Mouse (Mus musculus) layer of hippocampus, adult 2 months (tissue): Measurements from ENCODE around the gene Kctd13. TPM values are rescaled to one million over a fixed set of nuclear protein-coding genes. Genes with fewer than 3 reads are reported as not detected.

Source experiments
- DNase-seq, 2 experiments: peaks; one replicate each; pipeline ENCODE4 v3.0.0; 2022; ENCODE audit warnings: low spot score in 2 of 2
- H3K27ac ChIP-seq: fragments of 200-600 bp; 2 replicates; pipeline ENCODE4 v1.8.1; 2022
- H3K4me3 ChIP-seq: fragments of 200-600 bp; 2 replicates; pipeline ENCODE4 v1.8.1; 2022; ENCODE audit warnings: mild to moderate bottlenecking
- CTCF ChIP-seq: fragments of 200-600 bp; conservative IDR thresholded peaks from 2 replicates; pipeline ENCODE4 v1.8.1; 2022; ENCODE audit warnings: antibody characterized with exemption, mild to moderate bottlenecking, moderate library complexity
- total RNA-seq, 2 experiments: library from RNA; stranded (reverse); gene quantifications; 2 replicates each; pipeline ENCODE4 v1.2.3; 2021

Gene Kctd13
- total RNA-seq, 2 experiments from 2014 or later: 164 to 166 TPM

DNA sequence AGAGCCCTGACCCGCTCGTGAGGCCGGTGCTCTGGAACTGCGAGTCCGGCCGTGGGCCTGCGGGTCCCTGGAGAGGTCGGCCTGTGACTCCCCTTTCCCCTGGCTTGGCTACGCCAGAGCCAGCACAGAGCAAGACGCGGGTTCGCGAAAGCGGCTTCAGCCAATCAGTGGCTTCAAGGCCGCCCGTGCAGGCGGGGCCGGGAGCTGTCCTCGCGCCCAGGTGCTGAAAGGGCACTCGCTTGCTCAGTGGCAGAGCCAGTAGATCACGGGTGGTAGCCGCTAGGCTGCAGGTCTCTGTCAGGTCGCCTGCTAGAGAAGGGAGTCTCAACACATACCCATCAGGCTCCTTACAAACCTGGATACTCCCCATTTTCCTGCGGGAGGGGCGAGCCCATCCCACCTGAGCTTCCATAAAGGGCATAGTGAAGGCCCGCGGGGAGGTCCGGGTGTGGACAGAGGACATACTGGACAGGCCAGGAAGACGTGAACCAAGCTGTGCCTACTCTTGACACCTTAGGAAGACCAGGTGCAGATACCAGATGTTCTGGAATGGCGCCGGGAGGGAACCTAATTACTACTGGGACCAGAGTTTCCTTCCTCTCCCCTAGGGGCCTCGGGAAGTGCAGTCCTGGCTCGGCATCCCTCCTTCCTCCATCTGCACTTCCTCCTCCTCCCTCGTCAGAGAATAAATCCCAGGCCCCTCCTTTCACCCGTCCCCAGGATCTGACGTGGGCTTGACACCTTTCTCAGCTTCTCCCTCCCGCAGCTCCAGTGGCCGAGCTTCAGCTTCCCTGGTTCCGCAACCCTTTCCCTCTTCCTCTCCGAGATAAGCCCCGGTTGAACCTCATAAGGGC lies 21.3 kb downstream of the Kctd13 start, which contains the start of gene Sez6l2:
Sez6l2 (plus strand) TSS at position 771 of the 854 bp plus-strand sequence.
- H3K4me3 ChIP-seq: peak within 1 kb of the TSS; percentile 67
- TF ChIP-seq CTCF: 0 out of 2 replicates have a peak, but pooled peaks have one; percentile 4
- DNase-seq: peak; percentile 77 to 91

DNA sequence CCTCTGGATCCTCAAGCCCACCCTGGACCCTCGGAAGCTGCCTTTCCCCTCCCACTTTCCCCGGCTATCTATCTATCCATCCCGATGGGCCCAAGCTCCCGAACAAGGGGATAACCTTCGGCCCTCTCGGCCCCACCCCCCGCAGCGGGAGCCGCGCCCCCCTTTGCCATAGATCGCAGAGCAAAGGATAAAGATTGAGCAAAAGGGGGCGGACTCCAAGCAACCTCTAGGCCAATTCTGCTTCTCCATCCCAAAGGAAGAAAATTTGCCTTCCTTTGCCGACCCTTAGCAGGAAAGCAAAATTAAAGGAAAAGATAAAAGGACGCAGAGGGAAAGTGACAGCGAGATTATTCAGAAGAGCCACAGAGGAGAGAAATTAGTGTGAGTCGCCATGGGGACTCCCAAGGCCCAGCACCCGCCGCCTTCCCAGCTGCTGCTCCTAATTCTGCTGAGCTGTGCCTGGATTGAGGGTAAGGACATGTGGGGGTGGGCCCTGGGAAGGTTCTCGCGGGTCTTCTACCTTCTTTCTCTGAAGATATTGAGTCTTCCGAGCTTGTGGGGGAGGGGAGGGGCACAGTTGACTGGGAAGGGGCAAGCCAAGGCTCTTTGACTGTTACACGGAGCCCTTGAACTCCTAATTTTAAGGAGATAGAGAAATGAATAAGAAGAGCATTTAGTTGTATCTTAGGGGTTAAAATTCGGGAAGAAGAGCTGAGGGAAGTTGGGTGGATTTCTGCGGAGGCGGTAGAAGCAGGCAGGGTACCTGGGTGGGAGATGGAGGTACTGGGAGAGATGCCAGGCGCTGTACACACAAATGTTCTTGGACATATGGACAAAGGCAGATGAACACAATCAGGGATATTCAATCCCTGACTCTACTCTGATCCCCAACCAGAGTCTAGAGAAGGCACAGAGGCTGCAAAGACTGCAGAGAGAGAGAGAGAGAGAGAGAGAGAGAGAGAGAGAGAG lies 22.3 kb downstream of the Kctd13 start:
- TF ChIP-seq CTCF: no peak
- DNase-seq: peak in 1 of 2 experiments; percentile 21

More for the DNA sequence above, 21.3 kb downstream of the Kctd13 start, which contains the start of gene Sez6l2:
- peak within 1 kb of the TSS; percentile 96 for H3K27ac ChIP-seq

DNA sequence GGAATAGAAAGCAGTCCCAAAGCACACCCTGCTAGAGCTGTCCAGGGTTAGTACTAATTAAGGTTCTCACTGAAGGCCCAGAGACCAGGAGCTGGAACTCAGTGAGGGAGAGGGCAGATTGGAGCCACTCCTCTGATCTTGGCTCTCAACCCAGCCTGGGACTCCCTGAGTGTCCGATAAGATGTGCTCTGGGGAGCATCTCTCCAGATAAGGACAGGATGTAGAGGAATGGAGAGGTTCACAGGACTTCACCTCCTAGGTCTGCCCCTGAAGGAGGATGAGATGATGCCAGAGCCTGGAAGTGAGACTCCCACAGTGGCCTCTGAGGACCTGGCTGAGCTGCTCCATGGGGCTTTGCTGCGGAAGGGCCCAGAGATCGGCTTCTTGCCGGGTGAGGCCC lies 23.1 kb downstream of the Kctd13 start:
- Histone ChIP-seq H3K27ac (peak overlapping the region; percentile 96), H3K4me3 (peak overlapping the region; percentile 67)
- no peak for DNase-seq
- TF ChIP-seq CTCF: no peak

More for the DNA sequence above, 22.3 kb downstream of the Kctd13 start:
- Histone ChIP-seq H3K27ac (peak overlapping the region; percentile 96), H3K4me3 (peak overlapping the region; percentile 67)

DNA sequence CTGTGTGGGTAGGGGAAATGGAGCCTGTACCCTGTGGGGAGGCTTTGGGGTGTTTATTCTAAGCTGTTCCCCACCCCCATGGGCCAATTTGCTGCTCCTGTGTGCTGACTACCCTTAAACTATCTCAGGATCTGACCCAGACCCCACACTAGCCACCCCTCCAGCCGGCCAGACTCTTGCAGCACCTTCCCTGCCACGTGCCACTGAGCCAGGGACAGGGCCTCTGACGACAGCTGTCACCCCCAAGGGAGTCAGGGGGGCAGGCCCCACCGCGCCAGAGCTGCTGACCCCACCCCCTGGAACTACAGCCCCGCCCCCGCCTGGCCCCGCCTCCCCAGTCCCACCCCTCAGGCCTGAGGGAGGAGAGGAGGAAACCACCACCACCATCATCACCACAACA lies 24.0 kb downstream of the Kctd13 start:
- TF ChIP-seq CTCF: no peak

GRCm38 (mm10) chr7:126955125-126955524 lies 26.4 kb downstream of the Kctd13 start:
- H3K27ac ChIP-seq: no peak overlapping the region
- no peak for DNase-seq
- no peak overlapping the region for H3K4me3 ChIP-seq
- no peak for TF ChIP-seq CTCF

More for the DNA sequence above, 24.0 kb downstream of the Kctd13 start:
- peak overlapping the region; percentile 67 for H3K4me3 ChIP-seq
- H3K27ac ChIP-seq: peak overlapping the region; percentile 96; the same call in 1 of the 2 replicates
- no peak for DNase-seq

- no peak overlapping the region for H3K4me3 ChIP-seq
- peak overlapping the region; percentile 87 for H3K27ac ChIP-seq
- no peak for TF ChIP-seq CTCF
- no peak for DNase-seq
Observed at GRCm38 (mm10) chr7:126959780-126960179, 31.1 kb downstream of the Kctd13 start.

DNA sequence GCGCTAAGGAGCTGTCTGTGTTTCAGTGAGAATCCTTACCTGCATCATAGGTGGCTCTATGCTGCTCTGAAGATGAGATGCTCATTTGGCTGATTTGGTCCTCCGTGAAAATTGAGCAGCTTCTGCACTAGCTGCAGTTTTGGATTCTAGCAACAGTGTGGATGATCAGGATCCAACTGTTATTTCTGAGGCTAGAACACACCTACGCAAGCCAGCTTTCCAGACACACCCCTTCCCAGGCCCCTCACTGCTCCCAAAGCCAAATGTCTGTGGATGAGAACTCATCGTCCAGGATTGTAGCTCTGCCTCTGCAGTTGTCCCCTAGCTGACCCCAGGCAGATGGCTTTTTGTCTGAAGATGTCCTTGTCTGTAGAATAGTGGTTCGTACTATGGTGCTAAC lies 32.4 kb downstream of the Kctd13 start:
- DNase-seq: peak; percentile 61

DNA sequence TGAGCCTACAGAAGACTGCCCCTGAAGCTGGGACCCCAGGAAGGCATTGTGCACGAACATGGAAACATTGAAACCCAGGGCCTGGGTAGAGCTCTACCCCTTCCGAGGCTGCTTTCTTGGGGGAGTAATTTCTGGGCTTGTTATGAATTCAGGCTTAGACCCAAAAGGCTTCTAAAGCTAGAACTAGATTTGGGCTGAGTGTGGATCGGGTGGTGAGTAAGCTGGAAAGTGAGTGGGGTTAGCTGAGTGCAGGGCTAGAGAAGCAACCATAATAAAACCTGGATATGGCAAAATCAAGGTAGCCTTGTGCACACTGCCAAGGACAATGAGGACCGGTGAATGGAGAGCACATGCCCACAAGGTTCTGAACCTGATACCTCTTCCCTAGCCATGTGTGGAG lies 33.3 kb downstream of the Kctd13 start:
- no peak for DNase-seq
- Histone ChIP-seq H3K27ac (peak overlapping the region; percentile 87), H3K4me3 (no peak overlapping the region)
- no peak for TF ChIP-seq CTCF

More for the DNA sequence above, 32.4 kb downstream of the Kctd13 start:
- no peak for TF ChIP-seq CTCF
- peak overlapping the region; percentile 87 for H3K27ac ChIP-seq
- H3K4me3 ChIP-seq: no peak overlapping the region

DNA sequence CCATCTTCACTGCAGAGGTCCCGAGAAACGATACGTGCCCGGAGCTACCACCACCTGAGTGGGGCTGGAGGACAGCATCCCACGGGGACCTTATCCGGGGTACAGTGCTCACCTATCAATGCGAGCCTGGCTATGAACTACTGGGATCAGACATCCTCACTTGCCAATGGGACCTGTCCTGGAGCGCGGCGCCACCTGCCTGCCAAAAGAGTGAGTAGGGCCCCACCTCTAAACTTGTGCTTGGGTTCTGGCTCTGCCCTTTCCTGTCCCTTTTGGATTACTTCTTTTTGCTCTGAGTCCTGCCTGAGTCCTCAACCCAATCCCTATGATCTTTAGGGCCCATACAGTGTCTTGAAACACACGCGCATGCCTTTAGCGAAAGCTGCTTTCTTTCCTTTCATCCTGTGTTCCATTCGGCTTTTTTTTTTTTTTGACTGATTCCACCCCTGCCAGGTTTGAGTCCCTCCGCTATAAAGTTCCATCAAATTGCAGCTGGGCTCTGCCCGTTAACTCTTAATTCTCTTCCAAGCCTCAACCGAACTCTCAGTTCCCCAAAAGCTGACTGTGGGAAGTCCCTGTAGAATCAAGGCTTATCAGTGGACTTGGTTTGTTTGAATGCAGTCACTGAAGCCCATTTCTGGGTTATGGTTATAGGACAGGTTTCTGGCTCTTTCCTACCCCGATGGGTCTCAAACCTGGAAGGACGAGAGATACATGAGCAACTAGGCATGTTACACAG lies 35.0 kb downstream of the Kctd13 start:
- peak; percentile 67 for TF ChIP-seq CTCF
- Histone ChIP-seq H3K4me3 (no peak overlapping the region), H3K27ac (peak overlapping the region; percentile 43; the same call in 1 of the 2 replicates)
- peak in 1 of 2 experiments; percentile 17 for DNase-seq

GRCm38 (mm10) chr7:126965568-126965967 lies 36.9 kb downstream of the Kctd13 start:
- TF ChIP-seq CTCF: no peak

GRCm38 (mm10) chr7:126967361-126967760 lies 38.7 kb downstream of the Kctd13 start:
- DNase-seq: no peak
- TF ChIP-seq CTCF: no peak
- no peak overlapping the region for H3K27ac ChIP-seq
- no peak overlapping the region for H3K4me3 ChIP-seq

More at GRCm38 (mm10) chr7:126965568-126965967, 36.9 kb downstream of the Kctd13 start:
- no peak for DNase-seq
- no peak overlapping the region for H3K4me3 ChIP-seq
- H3K27ac ChIP-seq: no peak overlapping the region

GRCm38 (mm10) chr7:126975493-126975892 lies 46.8 kb downstream of the Kctd13 start:
- peak overlapping the region; percentile 100 for H3K27ac ChIP-seq
- H3K4me3 ChIP-seq: peak overlapping the region; percentile 100
- DNase-seq: no peak
- TF ChIP-seq CTCF: no peak
